Mouse (Mus musculus): Measurements from ENCODE around the gene Drd3. TPM values are rescaled to one million over a fixed set of nuclear protein-coding genes. Genes with fewer than 3 reads are reported as not detected.

The Drd3 gene
- not detected in 2 replicates for total RNA-seq (2012; rRNA removed)
- not detected in 2 replicates for total RNA-seq (2014; rRNA removed)
- polyA plus RNA-seq (2012; ENCODE audit: insufficient read length, low read depth), result not detected in 2 replicates

DNA sequence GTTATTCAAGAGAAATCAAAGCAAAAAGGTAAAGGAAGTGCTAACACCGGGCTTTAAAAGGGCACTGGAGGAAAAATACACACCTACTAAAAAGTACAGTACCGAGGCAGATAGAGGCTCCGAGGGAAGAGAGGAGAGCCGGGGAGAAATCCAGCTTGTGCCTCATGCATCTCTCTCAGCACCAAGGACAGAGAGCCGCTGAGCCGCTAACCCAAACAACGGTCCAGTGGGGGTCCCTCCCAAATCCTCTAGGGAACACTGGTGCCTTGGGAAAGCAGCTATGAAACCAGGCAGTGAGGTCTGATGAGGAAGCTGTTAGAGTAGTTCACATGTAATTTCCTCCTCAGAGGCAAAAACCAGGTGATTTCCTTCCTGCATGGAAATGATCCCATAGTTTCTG is at the start of gene Drd3:
TSS of gene Drd3 (plus strand) at position 276 of the 400 bp plus-strand sequence.
- dilution Hi-C loops (cut with MboI; ENCODE audit: extremely low pct_ligation_motif_present, extremely low pct_unique_long_range_greater_than_20kb, low sequenced_read_pairs) (no loop called here), in situ Hi-C loops (cut with MboI; ENCODE audit: low pct_ligation_motif_present, low pct_unique_long_range_greater_than_20kb, low sequenced_read_pairs) (no loop called here)
- Histone ChIP-seq H3K27ac (ENCODE audit: insufficient read depth, low read depth) (no peak within 1 kb of the TSS), H3K9me3 (replicated peaks; ENCODE audit: low read length) (no peaks in the 10 kb centered on the region), H3K27me3 (replicated peaks) (no peaks in the 10 kb centered on the region), H3K79me2 (replicated peaks; ENCODE audit: control insufficient read depth, extremely low read depth, insufficient read depth, poor library complexity, severe bottlenecking) (no peaks in the 10 kb centered on the region), H3K4me3 (replicated peaks in 1 of 3; ENCODE audit: low read depth in 2 of 3, low read length in 2 of 3, poor library complexity in 1 of 3) (no peak within 1 kb of the TSS), H3K4me1 (ENCODE audit: control insufficient read depth in 1 of 2, insufficient read depth in 2 of 2) (no peaks in the 10 kb centered on the region; a peak in 1 of 4 replicates), H3K9ac (ENCODE audit: insufficient read depth, low read depth) (no peak within 1 kb of the TSS), H3K4me2 (ENCODE audit: insufficient read depth, low read depth, poor library complexity, severe bottlenecking) (no peak within 1 kb of the TSS), H3K36me3 (replicated peaks in 1 of 2; ENCODE audit: control insufficient read depth in 1 of 2, insufficient read depth in 1 of 2, low read length in 1 of 2) (no peaks in the 10 kb centered on the region)
- DNase-seq (ENCODE audit: extremely low read depth), result no peak
- TF ChIP-seq MAZ (IDR thresholded peaks at IDR 0.05; ENCODE audit: low read depth, low read length), result no peak

DNA sequence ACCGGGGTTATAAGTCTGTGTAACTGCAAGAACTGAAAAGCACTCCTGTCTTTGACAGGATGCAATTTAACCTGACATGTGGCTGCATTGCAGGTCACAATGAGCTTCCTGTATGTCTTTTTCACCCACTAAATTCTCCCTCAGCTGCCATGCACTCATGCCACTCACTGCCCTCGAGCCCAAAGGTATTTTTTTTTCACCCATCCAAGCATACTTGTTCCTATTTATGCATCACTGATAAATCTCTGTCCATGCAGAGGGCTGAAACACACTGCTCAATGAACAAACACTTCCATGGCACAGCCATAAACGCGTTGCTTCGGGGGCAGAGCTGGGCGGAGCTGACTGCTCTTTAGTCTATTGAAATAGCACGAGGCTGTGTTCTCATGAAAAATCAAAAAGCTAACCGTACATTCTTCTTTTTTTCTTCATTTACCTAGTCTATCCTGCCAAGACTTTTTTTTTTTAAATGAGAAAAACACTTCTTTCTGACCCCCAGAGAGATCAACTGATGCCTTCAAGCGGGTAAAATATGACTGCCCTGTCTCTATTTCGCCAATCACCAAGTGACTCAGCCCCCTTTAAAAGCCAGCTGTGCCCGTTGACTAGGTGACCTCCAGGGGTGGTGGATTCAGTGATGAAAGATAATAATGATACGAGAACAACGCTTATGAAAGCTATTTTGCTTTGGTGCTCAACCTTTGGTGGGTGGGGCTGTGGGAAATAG is 45.3 kb upstream of the Drd3 start:
- H3K27ac ChIP-seq (ENCODE audit: insufficient read depth, low read depth), result peak overlapping the region; percentile 66
- H3K9me3 ChIP-seq (replicated peaks; ENCODE audit: low read length), result no peaks in the 10 kb centered on the region
- dilution Hi-C loops (cut with MboI; ENCODE audit: extremely low pct_ligation_motif_present, extremely low pct_unique_long_range_greater_than_20kb, low sequenced_read_pairs) (no loop called here), in situ Hi-C loops (cut with MboI; ENCODE audit: low pct_ligation_motif_present, low pct_unique_long_range_greater_than_20kb, low sequenced_read_pairs) (no loop called here)
- H3K4me1 ChIP-seq (ENCODE audit: control insufficient read depth in 1 of 2, insufficient read depth in 2 of 2), result peaks cover 4 to 24% of the 10 kb centered on the region in 2 experiments
- H3K4me2 ChIP-seq (ENCODE audit: insufficient read depth, low read depth, poor library complexity, severe bottlenecking), result peak overlapping the region; percentile 100
- no peaks in the 10 kb centered on the region for H3K79me2 ChIP-seq (replicated peaks; ENCODE audit: control insufficient read depth, extremely low read depth, insufficient read depth, poor library complexity, severe bottlenecking)
- no peaks in the 10 kb centered on the region for H3K36me3 ChIP-seq (replicated peaks in 1 of 2; ENCODE audit: control insufficient read depth in 1 of 2, insufficient read depth in 1 of 2, low read length in 1 of 2)
- DNase-seq (ENCODE audit: extremely low read depth), result no peak
- peak overlapping the region; percentile 76 for H3K9ac ChIP-seq (ENCODE audit: insufficient read depth, low read depth)
- H3K27me3 ChIP-seq (replicated peaks), result no peaks in the 10 kb centered on the region
- TF ChIP-seq ZMIZ1 (IDR thresholded peaks at IDR 0.05; ENCODE audit: low read depth, low read length) (0 out of 2 replicates have a peak, but pooled peaks have one; percentile 37), ZNF384 (IDR thresholded peaks at IDR 0.05; ENCODE audit: low read depth, low read length) (peak; percentile 4; the same call in 1 of the 2 replicates), SIN3A (IDR thresholded peaks at IDR 0.05; ENCODE audit: low read length) (peak; percentile 68), BHLHE40 (IDR thresholded peaks at IDR 0.05; ENCODE audit: low read depth, low read length) (peak; percentile 30; the same call in 1 of the 2 replicates), CTCF (conservative IDR thresholded peaks at IDR 0.05 in 1 of 2, IDR thresholded peaks at IDR 0.05 in 1 of 2; ENCODE audit: low read depth in 2 of 2, low read length in 2 of 2) (no peak), USF2 (conservative IDR thresholded peaks at IDR 0.05; ENCODE audit: low read depth, low read length) (no peak), MAZ (IDR thresholded peaks at IDR 0.05; ENCODE audit: low read depth, low read length) (0 out of 2 replicates have a peak, but pooled peaks have one; percentile 41), ETS1 (conservative IDR thresholded peaks at IDR 0.05; ENCODE audit: low read depth, low read length) (peak; percentile 20; the same call in 1 of the 2 replicates), MYC (IDR thresholded peaks at IDR 0.05; ENCODE audit: low read depth, low read length) (peak; percentile 55; the same call in 1 of the 2 replicates)
- H3K4me3 ChIP-seq (replicated peaks in 1 of 3; ENCODE audit: low read depth in 2 of 3, low read length in 2 of 3, poor library complexity in 1 of 3), result peak overlapping the region; percentile 31 to 44 (median 32)

DNA sequence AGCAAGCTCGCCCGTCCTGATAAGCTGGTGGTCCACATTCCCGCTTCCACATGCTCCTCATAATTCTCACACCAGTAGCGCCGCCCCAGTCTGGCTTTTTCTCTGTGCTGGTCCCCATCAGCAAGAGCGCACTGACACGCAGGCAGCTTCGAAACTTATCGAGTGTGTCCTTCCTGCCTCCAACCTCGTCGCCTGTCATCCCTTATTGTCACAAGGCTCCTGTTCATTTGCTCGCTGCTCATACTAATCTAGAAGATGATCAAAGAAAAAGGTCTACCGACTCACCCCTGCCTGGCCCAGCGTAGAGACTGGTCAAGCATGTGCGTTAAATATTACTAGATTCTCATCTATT is 44.8 kb upstream of the Drd3 start:
- in situ Hi-C loops (cut with MboI; ENCODE audit: low pct_ligation_motif_present, low pct_unique_long_range_greater_than_20kb, low sequenced_read_pairs), result no loop called here
- Histone ChIP-seq H3K27me3 (replicated peaks) (no peaks in the 10 kb centered on the region), H3K79me2 (replicated peaks; ENCODE audit: control insufficient read depth, extremely low read depth, insufficient read depth, poor library complexity, severe bottlenecking) (no peaks in the 10 kb centered on the region), H3K36me3 (replicated peaks in 1 of 2; ENCODE audit: control insufficient read depth in 1 of 2, insufficient read depth in 1 of 2, low read length in 1 of 2) (no peaks in the 10 kb centered on the region), H3K4me2 (ENCODE audit: insufficient read depth, low read depth, poor library complexity, severe bottlenecking) (peak overlapping the region; percentile 100), H3K4me3 (replicated peaks in 1 of 3; ENCODE audit: low read depth in 2 of 3, low read length in 2 of 3, poor library complexity in 1 of 3) (peak overlapping the region; percentile 31 to 44 (median 32)), H3K9me3 (replicated peaks; ENCODE audit: low read length) (no peaks in the 10 kb centered on the region), H3K9ac (ENCODE audit: insufficient read depth, low read depth) (peak overlapping the region; percentile 76), H3K27ac (ENCODE audit: insufficient read depth, low read depth) (peak overlapping the region; percentile 66), H3K4me1 (ENCODE audit: control insufficient read depth in 1 of 2, insufficient read depth in 2 of 2) (peaks cover 4 to 24% of the 10 kb centered on the region in 2 experiments)
- TF ChIP-seq USF1 (IDR thresholded peaks at IDR 0.05; ENCODE audit: low read depth, low read length) (no peak), CTCF (conservative IDR thresholded peaks at IDR 0.05 in 1 of 2, IDR thresholded peaks at IDR 0.05 in 1 of 2; ENCODE audit: low read depth in 2 of 2, low read length in 2 of 2) (peak in 1 of 2 experiments; percentile 19; a peak in 1 of 4 replicates), CHD1 (IDR thresholded peaks at IDR 0.05; ENCODE audit: low read depth, low read length) (0 out of 2 replicates have a peak, but pooled peaks have one; percentile 69), MXI1 (IDR thresholded peaks at IDR 0.05; ENCODE audit: low read depth, low read length) (peak; percentile 70; the same call in 1 of the 2 replicates), E2F4 (IDR thresholded peaks at IDR 0.05; ENCODE audit: insufficient replicate concordance, low read depth, low read length) (no peak), MAX (IDR thresholded peaks at IDR 0.05; ENCODE audit: low read length) (peak; percentile 76; the same call in 1 of the 2 replicates), NELFE (IDR thresholded peaks at IDR 0.05; ENCODE audit: low read depth, low read length) (0 out of 2 replicates have a peak, but pooled peaks have one; percentile 28), EP300 (IDR thresholded peaks at IDR 0.05; ENCODE audit: low read length) (no peak; the same call in 1 of the 2 replicates), POLR2A (IDR thresholded peaks at IDR 0.05; ENCODE audit: low read depth, low read length) (peak; percentile 33; the same call in 1 of the 2 replicates), TBP (conservative IDR thresholded peaks at IDR 0.05; ENCODE audit: low read depth, low read length) (0 out of 2 replicates have a peak, but pooled peaks have one; percentile 15), MEF2A (IDR thresholded peaks at IDR 0.05; ENCODE audit: borderline replicate concordance, low read depth, low read length) (no peak)
- DNase-seq (ENCODE audit: extremely low read depth), result peak; percentile 33
- dilution Hi-C loops (cut with MboI; ENCODE audit: extremely low pct_ligation_motif_present, extremely low pct_unique_long_range_greater_than_20kb, low sequenced_read_pairs), result no loop called here

Data from CH12.LX (cell line).